Mouse (Mus musculus): ENCODE measurements around the gene Olfm2. TPM values are rescaled to one million over a fixed set of nuclear protein-coding genes. Genes with fewer than 3 reads are reported as not detected.

The Olfm2 gene
- polyA plus RNA-seq, 1 experiment: 4.4 TPM

DNA sequence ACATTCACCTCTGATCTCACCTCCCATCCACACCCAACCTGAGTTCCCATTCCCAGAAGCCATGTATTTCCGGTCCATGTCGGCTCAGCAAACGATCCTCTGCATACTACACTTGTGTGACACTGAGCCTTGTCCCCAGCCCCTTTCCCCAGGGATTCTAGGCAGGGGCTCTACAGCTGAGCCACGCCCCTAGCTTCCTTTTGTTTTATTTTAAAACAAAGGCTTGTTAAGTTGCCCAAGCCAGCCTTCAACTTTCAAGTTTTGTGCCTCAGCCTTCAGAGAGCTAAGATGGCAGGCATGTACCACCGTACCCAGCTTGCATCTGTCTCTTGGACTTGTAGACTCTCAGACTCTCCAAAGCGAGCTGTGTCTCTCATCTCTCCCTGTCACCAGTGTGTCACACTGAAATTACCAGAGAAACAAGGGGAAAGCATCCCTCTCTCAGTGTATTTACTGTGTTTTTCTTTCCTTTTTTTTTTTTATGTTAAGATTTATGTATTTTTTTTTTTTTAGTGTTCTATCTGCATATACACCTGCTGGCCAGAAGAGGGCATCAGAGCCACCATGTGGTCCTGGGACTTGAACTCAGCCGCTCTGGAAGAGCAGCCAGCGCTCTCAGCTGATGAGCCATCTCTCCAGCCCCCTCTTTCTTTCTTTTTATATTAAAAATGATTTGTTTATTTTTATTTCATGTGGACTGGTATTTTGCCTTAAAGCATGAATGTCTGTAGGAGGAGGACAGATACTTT lies 7.7 kb downstream of the Olfm2 start:
- Histone ChIP-seq H3K27me3 (ENCODE audit: control insufficient read depth, insufficient read depth, low read length, poor library complexity, severe bottlenecking) (no peaks in the 10 kb centered on the region), H3K27ac (ENCODE audit: insufficient read depth, low read length) (no peak overlapping the region), H3K36me3 (ENCODE audit: control insufficient read depth, insufficient read depth, low read length, poor library complexity, severe bottlenecking) (no peaks in the 10 kb centered on the region), H3K9me3 (replicated peaks; ENCODE audit: control insufficient read depth, insufficient read depth, low read length, poor library complexity, severe bottlenecking) (no peaks in the 10 kb centered on the region), H3K9ac (ENCODE audit: low read depth, poor library complexity, severe bottlenecking) (no peak overlapping the region), H3K4me1 (ENCODE audit: control insufficient read depth, insufficient read depth, low read length) (peaks cover 2% of the 10 kb centered on the region), H3K4me3 (ENCODE audit: low read depth, low read length) (no peak overlapping the region)
- TF ChIP-seq EP300 (IDR thresholded peaks at IDR 0.05; ENCODE audit: insufficient read depth, low read depth, low read length) (no peak), CTCF (IDR thresholded peaks at IDR 0.05; ENCODE audit: low read depth, low read length) (peak; percentile 67), POLR2A (IDR thresholded peaks at IDR 0.05; ENCODE audit: insufficient read depth, low read length) (no peak)

DNA sequence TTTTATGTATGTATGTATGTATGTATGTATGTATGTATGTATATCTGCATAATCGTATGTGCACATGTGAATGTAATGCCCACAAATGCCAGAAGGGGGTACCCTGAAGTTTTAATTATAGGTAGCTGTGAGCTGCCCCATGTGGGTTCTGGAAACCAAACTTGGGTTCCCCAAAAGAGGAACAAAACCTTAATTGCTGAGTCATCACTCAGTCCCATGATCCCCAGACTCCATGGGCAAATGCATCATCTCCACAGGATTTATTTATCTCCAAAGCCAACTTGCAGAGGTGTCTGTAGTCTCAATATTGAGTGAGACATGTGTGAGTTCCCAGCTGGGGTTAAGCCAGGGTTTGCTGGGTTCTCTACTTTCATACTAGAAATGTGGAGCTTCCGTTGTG lies 8.9 kb downstream of the Olfm2 start:
- Histone ChIP-seq H3K4me3 (ENCODE audit: low read depth, low read length) (no peak overlapping the region), H3K27me3 (ENCODE audit: control insufficient read depth, insufficient read depth, low read length, poor library complexity, severe bottlenecking) (no peaks in the 10 kb centered on the region), H3K27ac (ENCODE audit: insufficient read depth, low read length) (no peak overlapping the region), H3K36me3 (ENCODE audit: control insufficient read depth, insufficient read depth, low read length, poor library complexity, severe bottlenecking) (no peaks in the 10 kb centered on the region), H3K9me3 (replicated peaks; ENCODE audit: control insufficient read depth, insufficient read depth, low read length, poor library complexity, severe bottlenecking) (no peaks in the 10 kb centered on the region), H3K4me1 (ENCODE audit: control insufficient read depth, insufficient read depth, low read length) (peaks cover 2% of the 10 kb centered on the region), H3K9ac (ENCODE audit: low read depth, poor library complexity, severe bottlenecking) (no peak overlapping the region)
- TF ChIP-seq POLR2A (IDR thresholded peaks at IDR 0.05; ENCODE audit: insufficient read depth, low read length) (no peak), EP300 (IDR thresholded peaks at IDR 0.05; ENCODE audit: insufficient read depth, low read depth, low read length) (no peak), CTCF (IDR thresholded peaks at IDR 0.05; ENCODE audit: low read depth, low read length) (no peak)

DNA sequence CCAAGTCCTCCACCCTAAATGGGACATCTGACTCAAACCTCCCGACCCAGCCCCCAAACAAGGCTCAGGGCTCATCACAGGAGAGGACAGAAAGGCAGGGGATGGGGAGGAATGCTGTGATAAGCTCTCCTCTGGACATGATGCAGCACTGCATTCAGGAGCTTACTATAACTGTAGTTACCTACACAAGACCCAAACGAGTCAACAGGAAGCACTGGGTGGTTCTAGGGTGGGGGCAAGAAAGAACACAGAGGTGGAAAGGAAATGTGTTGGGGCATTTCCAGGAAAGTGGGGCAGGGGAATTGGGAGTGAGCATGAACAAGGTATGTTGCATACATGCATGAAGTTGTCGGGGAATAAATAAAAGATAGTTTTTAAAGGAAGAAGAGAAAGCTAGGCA lies 11.5 kb downstream of the Olfm2 start:
- Histone ChIP-seq H3K36me3 (ENCODE audit: control insufficient read depth, insufficient read depth, low read length, poor library complexity, severe bottlenecking) (no peaks in the 10 kb centered on the region), H3K4me3 (ENCODE audit: low read depth, low read length) (no peak overlapping the region), H3K27ac (ENCODE audit: insufficient read depth, low read length) (no peak overlapping the region), H3K27me3 (ENCODE audit: control insufficient read depth, insufficient read depth, low read length, poor library complexity, severe bottlenecking) (no peaks in the 10 kb centered on the region), H3K4me1 (ENCODE audit: control insufficient read depth, insufficient read depth, low read length) (peaks cover 2% of the 10 kb centered on the region), H3K9me3 (replicated peaks; ENCODE audit: control insufficient read depth, insufficient read depth, low read length, poor library complexity, severe bottlenecking) (no peaks in the 10 kb centered on the region), H3K9ac (ENCODE audit: low read depth, poor library complexity, severe bottlenecking) (no peak overlapping the region)
- TF ChIP-seq CTCF (IDR thresholded peaks at IDR 0.05; ENCODE audit: low read depth, low read length) (no peak), POLR2A (IDR thresholded peaks at IDR 0.05; ENCODE audit: insufficient read depth, low read length) (no peak), EP300 (IDR thresholded peaks at IDR 0.05; ENCODE audit: insufficient read depth, low read depth, low read length) (no peak)

DNA sequence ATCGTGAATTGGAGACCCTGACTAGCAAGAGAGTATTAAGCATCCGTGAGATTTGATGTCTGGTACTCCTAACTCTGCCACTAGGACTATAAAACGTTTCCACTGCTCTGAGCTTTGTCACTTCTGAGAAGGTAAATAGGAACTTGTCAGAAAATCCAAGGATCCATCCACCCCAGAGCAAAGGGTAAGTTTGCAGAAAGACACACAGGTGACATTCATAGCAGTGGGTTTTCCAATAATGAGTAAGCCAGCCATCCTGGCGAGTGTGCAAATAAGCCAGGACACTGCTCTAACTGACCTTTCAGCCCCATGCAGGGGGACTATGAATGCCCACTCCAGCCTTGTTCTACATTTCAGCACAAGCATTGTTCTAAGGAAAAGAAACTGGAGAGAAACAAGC lies 14.4 kb downstream of the Olfm2 start:
- H3K27me3 ChIP-seq (ENCODE audit: control insufficient read depth, insufficient read depth, low read length, poor library complexity, severe bottlenecking): peaks cover 2% of the 10 kb centered on the region; the same call in 1 of the 2 replicates
- H3K9me3 ChIP-seq (replicated peaks; ENCODE audit: control insufficient read depth, insufficient read depth, low read length, poor library complexity, severe bottlenecking): no peaks in the 10 kb centered on the region
- no peak overlapping the region for H3K27ac ChIP-seq (ENCODE audit: insufficient read depth, low read length)
- TF ChIP-seq POLR2A (IDR thresholded peaks at IDR 0.05; ENCODE audit: insufficient read depth, low read length): no peak
- TF ChIP-seq EP300 (IDR thresholded peaks at IDR 0.05; ENCODE audit: insufficient read depth, low read depth, low read length): no peak
- no peak for TF ChIP-seq CTCF (IDR thresholded peaks at IDR 0.05; ENCODE audit: low read depth, low read length)
- no peak overlapping the region for H3K9ac ChIP-seq (ENCODE audit: low read depth, poor library complexity, severe bottlenecking)
- no peaks in the 10 kb centered on the region for H3K36me3 ChIP-seq (ENCODE audit: control insufficient read depth, insufficient read depth, low read length, poor library complexity, severe bottlenecking)
- no peak overlapping the region for H3K4me3 ChIP-seq (ENCODE audit: low read depth, low read length)
- H3K4me1 ChIP-seq (ENCODE audit: control insufficient read depth, insufficient read depth, low read length): no peaks in the 10 kb centered on the region

DNA sequence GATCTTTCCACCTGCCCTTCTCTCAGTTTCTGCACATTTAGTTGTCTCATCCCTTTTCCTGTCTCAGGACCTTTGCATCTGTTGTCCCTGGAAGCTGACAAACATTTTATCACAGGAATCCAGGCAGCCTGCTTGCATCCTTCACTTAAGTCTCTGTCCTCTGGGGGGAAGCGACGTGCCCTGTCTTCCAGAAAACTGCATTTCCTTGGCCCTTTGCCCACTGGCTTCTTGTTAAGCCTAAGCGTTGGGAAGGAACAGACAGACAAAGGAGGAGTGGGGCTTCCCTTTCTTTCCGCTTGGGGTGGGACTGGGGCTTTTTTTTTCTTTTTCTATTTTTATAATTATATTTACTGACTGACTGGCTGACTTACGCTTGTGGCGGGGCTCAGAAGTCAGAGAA lies 16.7 kb downstream of the Olfm2 start:
- Histone ChIP-seq H3K4me1 (ENCODE audit: control insufficient read depth, insufficient read depth, low read length) (no peaks in the 10 kb centered on the region), H3K36me3 (ENCODE audit: control insufficient read depth, insufficient read depth, low read length, poor library complexity, severe bottlenecking) (no peaks in the 10 kb centered on the region), H3K27me3 (ENCODE audit: control insufficient read depth, insufficient read depth, low read length, poor library complexity, severe bottlenecking) (peaks cover 14% of the 10 kb centered on the region), H3K4me3 (ENCODE audit: low read depth, low read length) (no peak overlapping the region), H3K9ac (ENCODE audit: low read depth, poor library complexity, severe bottlenecking) (no peak overlapping the region), H3K27ac (ENCODE audit: insufficient read depth, low read length) (no peak overlapping the region), H3K9me3 (replicated peaks; ENCODE audit: control insufficient read depth, insufficient read depth, low read length, poor library complexity, severe bottlenecking) (no peaks in the 10 kb centered on the region)
- no peak for TF ChIP-seq POLR2A (IDR thresholded peaks at IDR 0.05; ENCODE audit: insufficient read depth, low read length)
- no peak for TF ChIP-seq EP300 (IDR thresholded peaks at IDR 0.05; ENCODE audit: insufficient read depth, low read depth, low read length)
- no peak for TF ChIP-seq CTCF (IDR thresholded peaks at IDR 0.05; ENCODE audit: low read depth, low read length)

DNA sequence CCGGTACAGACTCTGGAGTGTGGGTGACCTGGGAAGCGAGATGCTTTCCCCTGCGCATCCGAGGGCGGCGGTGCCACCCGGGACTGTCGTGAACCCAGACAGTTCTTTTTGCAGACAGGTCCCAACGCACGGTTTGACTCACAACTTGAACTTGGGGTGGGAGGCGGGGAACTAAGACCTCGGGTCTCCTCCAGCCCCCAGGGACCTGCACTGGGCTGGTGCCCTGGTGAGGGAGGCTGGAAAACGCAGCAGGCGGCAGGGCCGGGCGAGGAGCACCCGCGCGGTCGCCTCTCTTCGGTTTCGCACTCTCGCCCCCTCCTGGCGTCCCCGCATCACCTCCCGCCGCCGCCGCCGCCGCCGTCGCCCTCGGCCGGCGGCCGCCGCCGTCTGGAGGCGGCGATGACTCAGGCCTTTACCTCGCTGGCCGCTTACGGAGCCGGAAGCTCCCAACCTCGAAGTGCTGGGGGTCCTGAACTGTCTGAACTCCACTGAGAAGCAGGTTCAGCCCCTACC lies 18.5 kb downstream of the Olfm2 start:
- peaks cover 14% of the 10 kb centered on the region for H3K27me3 ChIP-seq (ENCODE audit: control insufficient read depth, insufficient read depth, low read length, poor library complexity, severe bottlenecking)
- H3K9ac ChIP-seq (ENCODE audit: low read depth, poor library complexity, severe bottlenecking): peak overlapping the region; percentile 31
- no peak for TF ChIP-seq EP300 (IDR thresholded peaks at IDR 0.05; ENCODE audit: insufficient read depth, low read depth, low read length)
- no peak for TF ChIP-seq CTCF (IDR thresholded peaks at IDR 0.05; ENCODE audit: low read depth, low read length)
- no peak for TF ChIP-seq POLR2A (IDR thresholded peaks at IDR 0.05; ENCODE audit: insufficient read depth, low read length)
- no peaks in the 10 kb centered on the region for H3K4me1 ChIP-seq (ENCODE audit: control insufficient read depth, insufficient read depth, low read length)
- no peak overlapping the region for H3K27ac ChIP-seq (ENCODE audit: insufficient read depth, low read length)
- H3K9me3 ChIP-seq (replicated peaks; ENCODE audit: control insufficient read depth, insufficient read depth, low read length, poor library complexity, severe bottlenecking): no peaks in the 10 kb centered on the region
- peak overlapping the region; percentile 73 for H3K4me3 ChIP-seq (ENCODE audit: low read depth, low read length)
- H3K36me3 ChIP-seq (ENCODE audit: control insufficient read depth, insufficient read depth, low read length, poor library complexity, severe bottlenecking): no peaks in the 10 kb centered on the region
